Mouse (Mus musculus) CD8-positive naive resting alpha-beta T cell, adult 57 days (primary cell): ENCODE results near the gene Zswim3. TPM values are rescaled to one million over a fixed set of nuclear protein-coding genes. Genes with fewer than 3 reads are reported as not detected.

ENCODE experiments used
- total RNA-seq: library from RNA; stranded (reverse); gene quantifications from one replicate; pipeline ENCODE4 v1.2.4, GENCODE M21; 2023

Zswim3 gene
- total RNA-seq, result 3.5 TPM

DNA sequence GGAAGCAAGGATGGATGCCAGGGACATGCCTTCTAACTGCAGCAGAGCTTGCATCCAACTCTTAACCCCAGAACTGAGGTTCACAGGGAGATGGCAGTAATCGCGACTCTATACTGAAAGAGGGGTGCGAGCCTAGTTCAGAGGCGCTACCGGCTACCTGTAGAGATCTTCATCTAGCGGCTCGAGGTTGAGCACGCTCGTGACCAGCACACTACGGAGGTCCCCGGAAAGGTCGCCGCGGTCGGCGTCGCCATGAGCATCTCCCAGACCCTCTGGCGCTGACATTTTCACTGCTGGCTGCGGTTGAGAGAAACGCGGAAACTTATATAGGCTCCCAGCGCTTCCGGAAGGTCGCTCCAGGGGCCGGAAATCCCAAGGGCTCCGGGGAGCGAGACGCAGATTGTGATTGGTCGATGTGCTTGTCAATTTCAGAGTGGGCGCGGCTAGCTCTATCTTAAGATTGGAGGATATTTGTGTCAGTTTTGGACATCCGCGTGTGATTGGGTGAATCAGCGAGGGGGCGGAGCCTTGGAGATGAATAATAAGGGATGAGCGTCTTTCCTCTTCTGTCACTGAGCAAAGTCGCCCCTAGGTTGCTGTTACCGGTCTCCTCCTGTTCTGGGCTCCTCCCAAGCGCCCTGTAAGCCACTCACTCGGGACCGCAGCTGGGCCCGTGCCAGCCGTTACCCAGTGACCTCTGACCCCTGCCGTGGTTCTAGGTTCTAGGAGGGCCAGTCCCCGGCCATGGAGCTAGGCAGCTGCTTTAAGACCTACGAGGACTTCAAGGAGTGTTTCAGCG, at the start of gene Zswim3, which contains the start of gene Acot8:
Gene Zswim3 (plus strand): TSS at position 566 of the 799 bp plus-strand sequence.
Gene Acot8 (minus strand): TSS at position 350 of the 799 bp plus-strand sequence.

GRCm38 (mm10) chr2:164769258-164770037, 35.5 kb upstream of the Zswim3 start, which contains the start of gene Ube2c:
Ube2c (plus strand) TSS chr2:164769898.

DNA sequence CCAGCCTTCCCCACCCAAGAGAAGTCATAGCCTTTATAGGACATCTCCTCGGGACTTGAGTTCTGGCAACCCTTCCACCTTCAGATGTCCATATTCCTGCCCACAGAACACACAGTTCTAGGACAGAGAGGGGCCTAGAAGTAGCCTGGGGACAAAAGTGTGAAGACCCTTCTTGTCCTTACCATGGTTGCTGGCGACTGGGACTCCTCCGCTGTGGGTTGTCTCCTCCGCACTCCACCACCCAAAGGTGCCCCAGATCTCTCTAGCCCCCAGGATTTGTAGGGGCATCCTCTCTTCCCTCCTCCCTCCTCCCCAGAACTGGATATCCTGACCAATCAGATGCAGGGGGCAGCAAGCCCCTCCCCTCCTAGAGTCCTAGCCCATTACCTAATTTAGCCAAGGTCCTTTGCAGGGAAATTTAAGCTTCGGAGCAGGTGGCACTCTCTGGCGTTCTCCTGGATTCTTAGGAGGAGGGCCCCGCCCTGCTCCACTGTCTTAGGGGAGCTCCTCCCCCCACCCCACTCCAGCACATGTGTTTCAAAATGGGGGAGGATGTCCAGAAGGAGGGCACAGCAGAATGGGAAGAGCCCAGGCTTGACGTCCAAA, 25.3 kb upstream of the Zswim3 start, which contains the start of gene Tnnc2:
Gene Tnnc2 (minus strand): TSS at position 487 of the 606 bp plus-strand sequence.

GRCm38 (mm10) chr2:164785481-164786387, 19.2 kb upstream of the Zswim3 start, which contains the start of gene Snx21:
Snx21 (plus strand) TSS chr2:164785823.

GRCm38 (mm10) chr2:164822636-164823165, 17.8 kb downstream of the Zswim3 start, which contains the start of gene Zswim1:
Zswim1 (plus strand) TSS chr2:164822686.

DNA sequence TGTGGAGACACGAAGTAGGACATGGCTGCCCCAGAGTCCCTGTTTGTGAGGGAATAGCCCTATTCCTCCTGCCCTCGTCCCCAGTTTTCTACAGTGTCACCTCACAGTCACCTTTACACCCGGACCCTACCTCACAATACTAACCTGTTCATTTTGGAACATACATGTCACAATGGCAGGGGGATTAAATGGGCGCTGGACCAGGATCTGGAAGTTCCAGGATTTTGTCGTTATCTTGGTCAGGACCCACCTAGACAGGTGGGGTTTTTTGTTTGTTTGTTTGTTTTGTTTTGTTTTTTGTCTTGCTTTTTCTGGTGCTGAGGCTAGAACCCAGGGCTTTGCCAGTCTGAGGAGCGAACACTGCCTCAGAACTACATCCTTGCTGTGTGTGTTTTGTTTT, 23.5 kb downstream of the Zswim3 start, which contains the start of gene Spata25:
Gene Spata25 (minus strand): TSS at position 101 of the 400 bp plus-strand sequence.

DNA sequence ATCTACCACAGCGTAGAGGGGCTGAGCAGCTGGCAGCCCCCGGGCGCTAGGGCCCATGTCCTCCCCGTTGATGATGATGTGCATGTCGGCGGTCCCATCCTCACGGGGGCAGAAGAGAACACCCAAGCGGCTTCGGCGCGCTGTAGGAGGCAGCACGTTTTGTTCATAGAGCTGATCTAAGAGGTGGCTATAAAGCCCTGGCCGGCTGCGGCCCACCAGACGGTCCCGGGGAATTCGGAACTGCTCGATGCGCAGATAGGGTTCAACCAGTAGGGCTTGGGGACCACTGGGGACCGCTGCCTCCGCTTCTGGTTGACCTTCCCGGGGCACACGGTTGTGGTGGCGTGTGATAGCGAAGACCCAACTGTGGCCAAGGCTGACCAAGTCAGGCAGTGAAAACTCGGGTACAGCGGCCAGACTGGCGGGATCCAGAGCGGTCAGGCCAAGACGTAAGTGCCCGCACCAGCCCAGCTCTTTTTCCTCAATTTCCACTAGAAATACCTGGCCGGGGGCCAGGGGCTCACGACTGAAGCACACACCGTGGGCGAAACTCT, 27.9 kb downstream of the Zswim3 start, which contains the start of gene Ctsa:
Gene Ctsa (plus strand): TSS at position 126 of the 554 bp plus-strand sequence.

GRCm38 (mm10) chr2:164833314-164833959, 28.5 kb downstream of the Zswim3 start, which contains the start of gene Neurl2:
Neurl2 (minus strand) TSS chr2:164833456.

GRCm38 (mm10) chr2:164857101-164857821, 52.4 kb downstream of the Zswim3 start, which contains the start of gene Pltp:
Pltp (minus strand) TSS chr2:164857711.

Other genes starting within 250 kb of the Zswim3 start
- not detected for gene Wfdc2, start 242.7 kb upstream of the Zswim3 start, total RNA-seq
- gene Spint3, start 231.6 kb upstream of the Zswim3 start, total RNA-seq, result not detected
- not detected for gene Wfdc6a, start 219.7 kb upstream of the Zswim3 start, total RNA-seq
- not detected for gene Eppin, start 211.5 kb upstream of the Zswim3 start, total RNA-seq
- not detected for gene Wfdc6b, start 191.6 kb upstream of the Zswim3 start, total RNA-seq
- not detected for gene Wfdc8, start 191.5 kb upstream of the Zswim3 start, total RNA-seq
- gene Wfdc16, start 166.3 kb upstream of the Zswim3 start, total RNA-seq, result not detected
- gene Wfdc10, start 149.1 kb upstream of the Zswim3 start, total RNA-seq, result not detected
- gene Wfdc9, start 148.5 kb upstream of the Zswim3 start, total RNA-seq, result not detected
- gene Wfdc11, start 131.0 kb upstream of the Zswim3 start, total RNA-seq, result not detected
- not detected for gene Wfdc13, start 120.0 kb upstream of the Zswim3 start, total RNA-seq
- gene Spint4, start 106.6 kb upstream of the Zswim3 start, total RNA-seq, result not detected
- not detected for gene Spint5, start 89.8 kb upstream of the Zswim3 start, total RNA-seq
- gene Wfdc3, start 59.2 kb upstream of the Zswim3 start, total RNA-seq, result not detected
- gene Dnttip1, start 59.1 kb upstream of the Zswim3 start, total RNA-seq, result 43.0 TPM
- not detected for gene Ube2c, start 35.2 kb upstream of the Zswim3 start, total RNA-seq
- gene Tnnc2, start 25.1 kb upstream of the Zswim3 start, total RNA-seq, result not detected
- gene Snx21, start 19.3 kb upstream of the Zswim3 start, total RNA-seq, result 0.70 TPM
- 60.3 TPM for gene Acot8, start 216 bp upstream of the Zswim3 start, total RNA-seq
- 7.7 TPM for gene Zswim1, start 17.6 kb downstream of the Zswim3 start, total RNA-seq
- not detected for gene Spata25, start 23.4 kb downstream of the Zswim3 start, total RNA-seq
- 133 TPM for gene Ctsa, start 27.8 kb downstream of the Zswim3 start, total RNA-seq
- gene Neurl2, start 28.4 kb downstream of the Zswim3 start, total RNA-seq, result 1.7 TPM
- 5.5 TPM for gene Pltp, start 52.6 kb downstream of the Zswim3 start, total RNA-seq
- gene Pcif1, start 74.2 kb downstream of the Zswim3 start, total RNA-seq, result 117 TPM
- 54.1 TPM for gene Zfp335, start 106.7 kb downstream of the Zswim3 start, total RNA-seq
- gene Mmp9, start 135.7 kb downstream of the Zswim3 start, total RNA-seq, result 1.3 TPM
- 0.46 TPM for gene Slc12a5, start 155.7 kb downstream of the Zswim3 start, total RNA-seq
- 44.8 TPM for gene Ncoa5, start 229.8 kb downstream of the Zswim3 start, total RNA-seq